In genomic region chr4:131920141-131920594, GRCm38 (mm10) we compare ENCODE assay signal across 8 mouse cellular contexts. TPM values are rescaled to one million over a fixed set of nuclear protein-coding genes. Genes with fewer than 3 reads are reported as not detected.
A peak's percentile ranks its signal among the peaks of the same experiment; 100 is the strongest.
DNase-seq lines count a peak whose midpoint lies in the region; ATAC-seq and TF ChIP-seq lines count a peak whose summit lies in the region.

No protein-coding gene starts in this region.

- peak; percentile 82 for DNase-seq in gastrocnemius, adult 2 months
- no peak for DNase-seq in gastrocnemius, adult 18-20 months (ENCODE audit: low spot score)
- DNase-seq in heart, postnatal 25 days (ENCODE audit: low spot score), result peak; percentile 62
- DNase-seq in limb, embryonic 14.5 days (ENCODE audit: low spot score), result peak; percentile 66
- peak; percentile 73 for DNase-seq in neural tube, embryonic 10.5 days (ENCODE audit: extremely low spot score, low spot score)
- DNase-seq in cerebellum, postnatal 4 days (ENCODE audit: low spot score in 2 of 2), result no peak
- no peak for DNase-seq in right cerebral cortex, postnatal 36 days (ENCODE audit: low spot score in 2 of 2)

- H3K4me3 ChIP-seq in gastrocnemius, adult 2 months, result peak overlapping the region; percentile 75
- H3K4me3 ChIP-seq in embryonic facial prominence, embryonic 15.5 days (replicated peaks), result peak overlapping the region; percentile 67
- peak overlapping the region; percentile 74 for H3K4me3 ChIP-seq in limb, embryonic 14.5 days (replicated peaks; ENCODE audit: low read length)

- 1% methylated on average over 39 of the region's 51 CpGs for whole genome bisulfite sequencing in embryonic facial prominence, embryonic 15.5 days
- WGBS in limb, embryonic 14.5 days, result 2% methylated on average over 26 of the region's 51 CpGs

- peaks cover 6% of the 10 kb centered on the region; the same call in 1 of the 2 replicates for H3K36me3 ChIP-seq in embryonic facial prominence, embryonic 15.5 days
- H3K36me3 ChIP-seq in limb, embryonic 14.5 days (ENCODE audit: control insufficient read depth, insufficient read depth, low read length), result peaks cover 28% of the 10 kb centered on the region

- peak; percentile 53 for ATAC-seq in embryonic facial prominence, embryonic 15.5 days (ENCODE audit: insufficient number of reproducible peaks, low FRiP score, low TSS enrichment, low read depth)
- peak; percentile 38; the same call in 1 of the 2 replicates for ATAC-seq in limb, embryonic 14.5 days (ENCODE audit: low FRiP score, low read depth)

- H3K4me1 ChIP-seq in embryonic facial prominence, embryonic 15.5 days, result peaks cover 90% of the 10 kb centered on the region
- H3K4me1 ChIP-seq in limb, embryonic 14.5 days (ENCODE audit: control insufficient read depth, insufficient read depth, low read length), result peaks cover 67% of the 10 kb centered on the region

- TF ChIP-seq POLR2A in limb, embryonic 14.5 days (IDR thresholded peaks at IDR 0.05; ENCODE audit: borderline replicate concordance, extremely low read depth, insufficient read depth, insufficient read length), result no peak

- peak overlapping the region; percentile 45; the same call in 1 of the 2 replicates for H3K9ac ChIP-seq in embryonic facial prominence, embryonic 15.5 days
- H3K9ac ChIP-seq in limb, embryonic 14.5 days (ENCODE audit: low read depth, low read length, severe bottlenecking), result peak overlapping the region; percentile 73

- H3K4me2 ChIP-seq in embryonic facial prominence, embryonic 15.5 days (replicated peaks), result peak overlapping the region; percentile 79
- peak overlapping the region; percentile 71 for H3K4me2 ChIP-seq in limb, embryonic 14.5 days (replicated peaks; ENCODE audit: low read depth, low read length, severe bottlenecking)

- peak overlapping the region; percentile 86 for H3K27ac ChIP-seq in gastrocnemius, adult 2 months
- peak overlapping the region; percentile 95 for H3K27ac ChIP-seq in embryonic facial prominence, embryonic 15.5 days (replicated peaks)
- H3K27ac ChIP-seq in limb, embryonic 14.5 days (replicated peaks; ENCODE audit: low read depth, low read length), result peak overlapping the region; percentile 86

- H3K9me3 ChIP-seq in embryonic facial prominence, embryonic 15.5 days (replicated peaks), result no peaks in the 10 kb centered on the region
- no peaks in the 10 kb centered on the region for H3K9me3 ChIP-seq in limb, embryonic 14.5 days (ENCODE audit: control insufficient read depth, low read length)

- peaks cover 35% of the 10 kb centered on the region for H3K27me3 ChIP-seq in embryonic facial prominence, embryonic 15.5 days
- peaks cover 13% of the 10 kb centered on the region for H3K27me3 ChIP-seq in limb, embryonic 14.5 days (ENCODE audit: control insufficient read depth, insufficient read depth, low read length)

- intact Hi-C loops in gastrocnemius, adult 2 months (cut with DNase I), result no loop called here
- intact Hi-C loops in heart, postnatal 25 days (cut with DNase I), result no loop called here

- no peak for TF ChIP-seq CTCF in gastrocnemius, adult 2 months (IDR thresholded peaks at IDR 0.05)

RNA-seq across cellular contexts. Expression of gene Tmem200b, which starts 1.4 kb away (rescaled TPM):
- 1 to 10 TPM; 1.2 to 4.0 TPM for total RNA-seq in gastrocnemius, adult 2 months (2021)
- total RNA-seq in gastrocnemius, adult 18-20 months (2021), result 1 to 10 TPM; 1.3 to 3.2 TPM
- 6.0 and 6.7 TPM in 2 replicates for polyA plus RNA-seq in embryonic facial prominence, embryonic 15.5 days (2015; fragmentation: Nextera tagmentation; extraction: Ambion mirVana)
- 1 to 10 TPM; 5.9 to 9.6 TPM for total RNA-seq in heart, postnatal 25 days (2021)
- 25.3 and 35.4 TPM in 2 replicates for polyA plus RNA-seq in limb, embryonic 14.5 days (2012; rRNA removed)
- polyA plus RNA-seq in limb, embryonic 14.5 days (2014; fragmentation: Nextera tagmentation; extraction: Ambion mirVana), result 9.5 and 12.8 TPM in 2 replicates

RNA-seq across cellular contexts. Expression of gene Srsf4, which starts 46.8 kb away (rescaled TPM):
- total RNA-seq in gastrocnemius, adult 2 months (2021), result 10 to 100 TPM; 32.0 to 33.8 TPM
- total RNA-seq in gastrocnemius, adult 18-20 months (2021), result 10 to 100 TPM; 28.0 TPM
- polyA plus RNA-seq in embryonic facial prominence, embryonic 15.5 days (2015; fragmentation: Nextera tagmentation; extraction: Ambion mirVana), result 101 and 103 TPM in 2 replicates
- total RNA-seq in heart, postnatal 25 days (2021), result 10 to 100 TPM; 32.8 to 38.4 TPM
- 98.5 and 113 TPM in 2 replicates for polyA plus RNA-seq in limb, embryonic 14.5 days (2012; rRNA removed)
- polyA plus RNA-seq in limb, embryonic 14.5 days (2014; fragmentation: Nextera tagmentation; extraction: Ambion mirVana), result 97.7 and 107 TPM in 2 replicates

Comparison
In these comparisons a context has a peak if more than half of its experiments do, and no peak if none do; other contexts are left out.
1. DNase-seq: peak in gastrocnemius, adult 2 months (single experiment), heart, postnatal 25 days (single experiment), limb, embryonic 14.5 days (single experiment) and neural tube, embryonic 10.5 days (single experiment); none in gastrocnemius, adult 18-20 months (single experiment), cerebellum, postnatal 4 days (0 of 2) and right cerebral cortex, postnatal 36 days (0 of 2).
2. Peak in every context shown above with its lines, with median percentiles within 50 percentile points of each other: H3K27ac ChIP-seq and H3K4me3 ChIP-seq.